Mouse (Mus musculus) retina, postnatal 7 days (tissue): ENCODE data around the gene Gba2.

Experiments used
- DNase-seq: peaks from one replicate; pipeline ENCODE4 v3.0.0-alpha.2; 2012; ENCODE audit warnings: low read depth, low spot score

Gba2 gene

GRCm38 (mm10) chr4:43581381-43581780 is 2.7 kb upstream of the Gba2 start:
- DNase-seq: no peak

- DNase-seq: no peak
These were observed 2.0 kb upstream of the Gba2 start for GRCm38 (mm10) chr4:43580721-43581120.

DNA sequence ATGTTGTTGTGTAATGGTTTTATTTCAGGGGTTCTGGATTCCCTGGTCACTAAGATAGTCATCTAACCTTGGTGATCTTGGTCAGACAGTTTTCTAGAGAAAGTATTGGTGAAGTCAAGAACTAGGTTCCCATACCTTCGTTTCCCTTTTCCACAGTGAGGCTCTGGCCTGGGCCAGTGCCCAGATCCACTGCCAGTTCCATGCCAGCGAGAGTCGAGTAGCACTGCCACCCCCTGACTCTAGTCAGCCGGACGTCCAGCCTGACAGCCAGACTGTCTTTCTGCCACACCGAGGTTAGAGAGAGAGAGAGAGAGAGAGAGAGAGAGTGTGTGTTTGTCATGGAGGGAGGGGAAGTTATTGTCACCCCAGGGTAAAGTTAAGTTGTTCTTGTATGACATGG is 1.1 kb upstream of the Gba2 start:
- no peak for DNase-seq

- no peak for DNase-seq
These were observed 583 bp upstream of the Gba2 start for GRCm38 (mm10) chr4:43579256-43579655.

- no peak for DNase-seq
These were observed 1.3 kb downstream of the Gba2 start for GRCm38 (mm10) chr4:43577237-43577881.

DNA sequence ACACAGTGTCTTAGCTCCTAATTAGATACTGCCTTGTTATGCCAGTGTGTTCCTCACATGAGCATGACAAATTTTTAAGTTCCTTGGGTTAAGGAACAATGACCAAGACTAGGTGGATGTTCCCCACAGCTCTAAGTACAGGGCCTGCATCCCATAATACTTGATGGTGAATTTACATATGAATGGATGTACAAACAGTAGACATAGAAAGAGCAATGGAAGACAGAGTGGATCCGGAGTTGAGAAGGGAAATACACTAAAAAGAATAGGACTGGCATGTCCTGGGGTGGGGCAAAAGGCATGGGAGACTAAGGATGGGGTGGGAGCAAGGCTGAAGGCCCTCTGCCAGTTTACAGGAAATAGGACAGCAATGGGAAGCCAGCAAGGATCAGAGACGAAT is 3.3 kb downstream of the Gba2 start:
- no peak for DNase-seq

GRCm38 (mm10) chr4:43573561-43573960 is 5.1 kb downstream of the Gba2 start:
- DNase-seq: no peak

- DNase-seq: peak; percentile 17
These were observed 7.2 kb downstream of the Gba2 start for GRCm38 (mm10) chr4:43571395-43572045.

GRCm38 (mm10) chr4:43567140-43567539 is 11.5 kb downstream of the Gba2 start:
- DNase-seq: no peak

DNA sequence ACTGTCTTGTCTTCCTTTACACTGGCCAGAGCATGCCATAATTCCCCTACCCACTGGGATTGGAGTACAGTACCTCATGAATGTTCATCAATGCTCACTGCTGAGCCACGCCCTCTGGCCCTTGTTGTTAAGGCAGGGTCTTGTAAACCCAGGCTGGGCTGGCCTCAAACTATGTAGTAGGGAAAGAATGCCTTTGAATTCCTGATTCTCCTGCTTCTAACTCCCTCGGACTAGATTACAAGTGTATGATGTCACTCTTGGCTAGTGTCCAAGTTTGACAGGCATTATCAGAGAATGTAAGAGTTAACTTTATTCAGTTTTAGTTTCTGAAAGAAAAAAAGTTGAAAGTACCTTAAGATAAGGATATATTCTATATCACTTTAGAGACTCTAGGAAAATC is 14.4 kb downstream of the Gba2 start:
- no peak for DNase-seq

GRCm38 (mm10) chr4:43563601-43563875 is 15.1 kb downstream of the Gba2 start:
- no peak for DNase-seq

DNA sequence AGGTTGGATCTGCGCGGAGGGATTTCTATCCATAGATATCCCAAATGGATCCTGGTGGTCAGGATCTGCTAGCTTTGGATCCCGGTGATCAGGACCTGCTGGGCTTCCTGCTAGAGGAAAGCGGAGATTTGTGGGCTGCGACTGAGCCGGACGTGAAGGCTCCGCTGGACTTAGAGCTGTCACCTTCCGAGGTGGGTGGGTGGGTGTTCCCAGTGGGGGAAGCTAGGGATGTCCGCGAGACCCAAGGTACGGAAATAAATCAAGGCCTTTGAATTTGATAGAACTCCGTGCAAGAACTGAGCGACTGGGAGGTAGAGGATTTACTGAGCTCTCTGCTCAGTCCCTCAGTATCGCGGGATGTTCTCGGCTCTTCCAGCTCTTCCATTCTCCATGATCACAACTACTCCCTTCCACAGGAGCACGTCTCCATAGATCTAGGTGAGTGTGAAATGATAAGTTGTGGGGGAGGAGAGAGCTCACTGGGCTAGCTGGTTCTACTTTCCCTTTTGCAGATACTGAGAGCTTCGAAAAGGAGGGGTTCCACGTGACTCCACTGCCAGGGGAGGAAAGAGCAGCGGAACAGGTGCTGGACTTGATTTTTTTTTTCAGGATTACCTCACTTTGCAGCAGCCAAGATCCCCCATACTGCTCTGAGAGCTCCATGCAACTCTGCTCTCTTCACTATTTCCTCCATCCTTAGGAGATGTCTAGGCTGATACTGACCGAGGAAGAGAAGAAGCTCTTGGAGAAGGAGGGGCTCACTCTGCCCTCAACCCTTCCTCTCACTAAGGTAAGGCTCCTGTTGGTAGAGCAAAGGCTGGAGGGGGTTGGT is 15.7 kb downstream of the Gba2 start:
- peak; percentile 8 for DNase-seq

DNA sequence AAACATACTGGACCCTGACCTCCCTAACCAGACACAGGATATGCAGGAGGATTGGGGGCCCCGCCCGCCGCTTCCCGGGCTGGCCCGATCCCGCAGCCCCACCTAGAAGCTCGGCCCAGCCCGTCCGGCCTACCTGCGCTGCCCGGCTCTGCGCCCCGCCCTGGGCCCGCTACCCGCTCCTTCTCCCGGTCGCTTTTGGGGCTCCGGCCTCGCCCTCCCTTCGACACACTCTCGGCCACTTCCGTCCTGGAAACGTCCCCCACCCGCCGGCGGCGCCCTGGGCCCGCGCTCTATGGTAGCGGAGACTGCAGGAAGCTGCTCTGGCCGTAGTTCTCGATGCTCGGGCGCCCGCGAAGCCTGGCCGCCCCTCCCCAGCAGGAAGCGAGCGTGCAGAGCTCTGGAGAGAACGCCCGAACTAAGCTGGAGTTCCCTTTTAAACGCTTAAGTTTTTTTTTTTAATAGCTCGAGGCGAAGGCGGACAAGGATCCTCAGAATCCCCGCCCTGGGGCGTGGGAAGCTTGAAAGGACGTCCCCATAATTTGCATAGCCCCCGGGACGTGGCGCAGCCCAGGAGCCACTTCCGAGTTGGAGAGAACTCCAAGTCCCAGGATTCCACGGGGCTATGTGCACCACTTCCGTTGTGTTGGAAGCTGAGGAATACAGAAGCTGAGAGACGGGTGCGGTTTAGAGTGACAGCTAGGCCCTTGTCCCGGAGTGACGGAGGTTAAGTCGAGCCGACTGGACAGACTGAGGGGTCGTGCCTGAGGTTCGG is 16.5 kb downstream of the Gba2 start, which contains the start of the genes Creb3 and Tln1:
Gene Creb3 (plus strand): TSS at position 336 of the 772 bp plus-strand sequence.
Gene Tln1 (minus strand): TSS at position 695 of the 772 bp plus-strand sequence.
- DNase-seq: peak; percentile 89

GRCm38 (mm10) chr4:43561436-43561996 is 17.2 kb downstream of the Gba2 start:
- DNase-seq: no peak

- no peak for DNase-seq
These were observed 17.7 kb downstream of the Gba2 start for GRCm38 (mm10) chr4:43560976-43561375.

- no peak for DNase-seq
These were observed 18.4 kb downstream of the Gba2 start for GRCm38 (mm10) chr4:43560243-43560611.

DNA sequence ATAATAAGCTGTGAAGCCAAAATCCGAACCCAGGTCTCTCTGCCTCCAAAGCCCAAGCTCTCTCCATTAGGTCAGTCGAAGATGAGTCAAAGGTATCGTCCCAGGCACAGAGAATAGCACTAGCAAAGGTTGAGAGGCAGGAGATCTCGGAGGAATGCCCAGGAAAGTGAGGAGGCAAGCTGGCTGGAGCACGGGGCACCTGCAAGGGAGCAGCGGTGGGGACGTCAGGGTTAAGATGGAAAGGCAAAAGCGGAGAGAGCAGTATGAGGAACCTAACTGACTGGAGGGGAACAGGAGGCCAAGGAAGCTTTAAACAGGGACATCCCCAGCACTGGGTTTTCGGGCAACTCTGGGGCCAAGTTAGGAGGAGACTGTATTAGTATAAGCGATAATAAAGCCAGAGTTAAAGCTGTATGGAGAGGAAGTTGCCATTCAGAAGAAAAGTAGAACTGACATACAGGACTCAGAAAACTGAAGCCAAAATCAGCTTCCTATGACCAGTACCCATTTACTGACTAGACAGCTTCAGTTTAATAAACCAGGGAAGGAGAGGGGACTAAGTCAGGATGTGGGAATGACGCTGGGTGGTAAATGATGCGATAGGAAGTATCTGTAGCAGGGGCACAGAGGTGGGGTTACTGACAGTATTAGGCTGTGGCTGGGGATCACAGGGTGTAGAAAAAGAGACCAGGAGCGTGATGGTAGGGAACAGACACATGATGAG is 19.0 kb downstream of the Gba2 start:
- no peak for DNase-seq

- DNase-seq: no peak
These were observed 19.9 kb downstream of the Gba2 start for GRCm38 (mm10) chr4:43558631-43559356.

- DNase-seq: no peak
These were observed 20.5 kb downstream of the Gba2 start for GRCm38 (mm10) chr4:43558028-43558630.

- DNase-seq: no peak
These were observed 22.7 kb downstream of the Gba2 start for GRCm38 (mm10) chr4:43555926-43556325.
